In the genomic region with DNA sequence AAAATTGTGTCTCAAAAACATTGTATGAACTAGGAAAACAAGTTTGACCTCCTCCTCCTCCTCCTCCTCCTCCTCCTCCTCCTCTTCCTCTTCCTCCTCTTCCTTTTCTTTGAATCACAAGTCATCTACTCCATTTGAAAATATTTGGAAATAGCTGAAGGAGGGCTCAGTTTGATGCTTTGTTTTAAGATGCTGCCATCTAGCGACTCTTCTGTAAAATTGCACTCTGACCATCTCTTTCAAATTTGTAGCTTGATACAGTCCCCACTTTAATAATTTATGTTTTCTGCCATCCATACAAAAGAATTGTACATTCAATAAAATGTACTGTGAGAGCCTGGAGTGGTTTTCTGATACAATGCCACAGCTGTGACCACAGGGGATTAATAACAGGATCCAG, we compare ENCODE assay signal across 10 mouse cellular contexts.
DNase-seq lines count a peak whose midpoint lies in the region; ATAC-seq and TF ChIP-seq lines count a peak whose summit lies in the region.
"Had no signal": no experiment of that assay in that cellular context is flagged by ENCODE, and none has a peak within 500 bp of the region (broad histone marks: within the 10 kb centered on the region; RNA-seq: fewer than 3 reads in every experiment).

No protein-coding gene starts in this region.

- no peaks in the 10 kb centered on the region for H3K36me3 ChIP-seq in liver, embryonic 14.5 days (replicated peaks; ENCODE audit: control insufficient read depth, insufficient read depth, low read depth)
- H3K36me3 ChIP-seq in liver, embryonic 12.5 days, result no peaks in the 10 kb centered on the region
- H3K36me3 ChIP-seq: limb, embryonic 15.5 days had no signal

- no peak for DNase-seq in cerebellum, adult 2 months
- DNase-seq in cerebellum, adult 9-11 months, result no peak
- DNase-seq in liver, embryonic 14.5 days (ENCODE audit: low read depth in 3 of 3, low spot score in 3 of 3), result peak in 1 of 3 experiments; percentile 2
- DNase-seq in embryo, embryonic 9.5 days (ENCODE audit: extremely low spot score), result peak; percentile 4
- DNase-seq in retina, embryonic 14.5 days (ENCODE audit: low spot score), result peak; percentile 76
- DNase-seq in right cerebral cortex, postnatal 36 days (ENCODE audit: low spot score in 2 of 2), result no peak
- no peak for DNase-seq in frontal cortex, postnatal 36 days (ENCODE audit: low spot score in 2 of 2)
- DNase-seq: kidney, adult 8-10 months had no signal

- no peak overlapping the region for H3K27ac ChIP-seq in cerebellum, adult 2 months (ENCODE audit: insufficient read depth, low read length)
- no peak overlapping the region for H3K27ac ChIP-seq in liver, embryonic 14.5 days
- no peak overlapping the region for H3K27ac ChIP-seq in liver, embryonic 12.5 days
- H3K27ac ChIP-seq: limb, embryonic 15.5 days had no signal

- no peaks in the 10 kb centered on the region for H3K9me3 ChIP-seq in liver, embryonic 14.5 days (ENCODE audit: control insufficient read depth, low read length)
- no peaks in the 10 kb centered on the region for H3K9me3 ChIP-seq in liver, embryonic 12.5 days (replicated peaks)
- H3K9me3 ChIP-seq: limb, embryonic 15.5 days had no signal

- no peak overlapping the region for H3K4me3 ChIP-seq in cerebellum, adult 2 months (replicated peaks; ENCODE audit: insufficient read depth, low read depth, low read length)
- H3K4me3 ChIP-seq in liver, embryonic 14.5 days (ENCODE audit: insufficient read depth in 1 of 2, low read depth in 2 of 2, low read length in 2 of 2), result no peak overlapping the region
- H3K4me3 ChIP-seq in liver, embryonic 12.5 days, result no peak overlapping the region
- H3K4me3 ChIP-seq: limb, embryonic 15.5 days had no signal

- H3K9ac ChIP-seq in liver, embryonic 14.5 days (replicated peaks), result no peak overlapping the region
- no peak overlapping the region for H3K9ac ChIP-seq in liver, embryonic 12.5 days
- H3K9ac ChIP-seq: limb, embryonic 15.5 days had no signal

- no peak for ATAC-seq in liver, embryonic 14.5 days (ENCODE audit: insufficient read depth)
- ATAC-seq in liver, embryonic 12.5 days, result no peak

- TF ChIP-seq EP300 in liver, embryonic 14.5 days (IDR thresholded peaks at IDR 0.05; ENCODE audit: low read depth), result no peak

- no peaks in the 10 kb centered on the region for H3K4me1 ChIP-seq in cerebellum, adult 2 months (ENCODE audit: control insufficient read depth, insufficient read depth, low read length)
- H3K4me1 ChIP-seq in liver, embryonic 14.5 days (replicated peaks; ENCODE audit: control insufficient read depth in 2 of 2, insufficient read depth in 2 of 2, low read length in 1 of 2), result no peaks in the 10 kb centered on the region
- no peaks in the 10 kb centered on the region for H3K4me1 ChIP-seq in liver, embryonic 12.5 days
- H3K4me1 ChIP-seq: limb, embryonic 15.5 days had no signal

- H3K4me2 ChIP-seq in liver, embryonic 14.5 days (ENCODE audit: low read depth), result no peak overlapping the region
- no peak overlapping the region for H3K4me2 ChIP-seq in liver, embryonic 12.5 days
- H3K4me2 ChIP-seq: limb, embryonic 15.5 days had no signal

- TF ChIP-seq CTCF in cerebellum, adult 2 months (IDR thresholded peaks at IDR 0.05; ENCODE audit: borderline replicate concordance, insufficient read depth, low read depth, low read length), result peak; percentile 56; the same call in 1 of the 2 replicates
- TF ChIP-seq CTCF in liver, embryonic 14.5 days (IDR thresholded peaks at IDR 0.05; ENCODE audit: low read depth), result peak; percentile 36; the same call in 1 of the 2 replicates

- no peaks in the 10 kb centered on the region for H3K27me3 ChIP-seq in cerebellum, adult 2 months (ENCODE audit: control insufficient read depth, insufficient read depth, low read length)
- no peaks in the 10 kb centered on the region for H3K27me3 ChIP-seq in liver, embryonic 14.5 days (ENCODE audit: control insufficient read depth, insufficient read depth, low read length)
- no peaks in the 10 kb centered on the region for H3K27me3 ChIP-seq in liver, embryonic 12.5 days (replicated peaks)
- H3K27me3 ChIP-seq: limb, embryonic 15.5 days had no signal

- no peak for TF ChIP-seq POLR2A in cerebellum, adult 2 months (IDR thresholded peaks at IDR 0.05; ENCODE audit: borderline replicate concordance, insufficient read depth, low read length)

- 0% methylated on average over 1 of the region's 1 CpGs for WGBS in cerebellum, adult 2 months
- whole genome bisulfite sequencing in liver, embryonic 14.5 days (ENCODE audit: insufficient replicate concordance), result 0% methylated on average over 1 of the region's 1 CpGs
- 0% methylated on average over 1 of the region's 1 CpGs for WGBS in liver, embryonic 12.5 days (ENCODE audit: insufficient replicate concordance)

Comparison
In these comparisons a context has a peak if more than half of its experiments do, and no peak if none do; other contexts are left out.
1. DNase-seq: peak in embryo, embryonic 9.5 days (single experiment) and retina, embryonic 14.5 days (single experiment); none in cerebellum, adult 2 months (0 of 2), cerebellum, adult 9-11 months (single experiment), right cerebral cortex, postnatal 36 days (0 of 2) and frontal cortex, postnatal 36 days (0 of 2).